Mouse (Mus musculus) macrophage (primary cell): ENCODE data around the gene Ifi35. TPM values are rescaled to one million over a fixed set of nuclear protein-coding genes. Genes with fewer than 3 reads are reported as not detected.
A peak's percentile ranks its signal among the peaks of the same experiment; 100 is the strongest.
"Not testable (repeated sequence)": the region's sequence is repeated elsewhere in the genome, so short reads cannot be mapped to it uniquely, and the experiment has no call there.

Source experiments
- H3K27ac ChIP-seq: fragments of 350-480 bp; formaldehyde crosslinking; 2 replicates; pipeline ENCODE4 v1.9.0; 2021
- H3K36me3 ChIP-seq: fragments of 350-480 bp; formaldehyde crosslinking; 2 replicates; pipeline ENCODE4 v1.9.0; 2021; ENCODE audit errors: inconsistent target
- H3K4me3 ChIP-seq: fragments of 350-480 bp; formaldehyde crosslinking; 2 replicates; pipeline ENCODE4 v1.9.0; 2021; ENCODE audit errors: inconsistent target
- H3K79me2 ChIP-seq: fragments of 350-480 bp; formaldehyde crosslinking; 2 replicates; pipeline ENCODE4 v1.9.0; 2021; ENCODE audit errors: inconsistent target
- WGBS: methylation state at CpG from one replicate; pipeline ENCODE4 v1.1.7; 2026; ENCODE audit warnings: inconsistent platforms; ENCODE audit not compliant: missing documents; 5-methylcytosine and 5-hydroxymethylcytosine counted together
- polyA plus RNA-seq: library from polyadenylated mRNA; stranded (reverse); fragments of 250-400 nt; gene quantifications from 3 replicates; pipeline ENCODE4 v1.2.4, GENCODE M21; 2018; ENCODE audit warnings: inconsistent platforms

Ifi35 gene
- polyA plus RNA-seq, 1 experiment from 2014 or later = 24.9 TPM

GRCm38 (mm10) chr11:101435831-101436230 lies 12.4 kb upstream of the Ifi35 start:
- WGBS = 85% methylated on average over 4 of the region's 4 CpGs
- Histone ChIP-seq H3K27ac (no peak overlapping the region), H3K36me3 (peaks cover 35% of the 10 kb centered on the region), H3K79me2 (no peaks in the 10 kb centered on the region), H3K4me3 (no peak overlapping the region)

- 98% methylated on average over 4 of the region's 4 CpGs for WGBS
- Histone ChIP-seq H3K27ac (no peak overlapping the region), H3K79me2 (no peaks in the 10 kb centered on the region)
Observed at GRCm38 (mm10) chr11:101436916-101437315, 11.3 kb upstream of the Ifi35 start.

GRCm38 (mm10) chr11:101438006-101438405 lies 10.2 kb upstream of the Ifi35 start:
- not testable (repeated sequence) for H3K79me2 ChIP-seq, H3K27ac ChIP-seq, H3K4me3 ChIP-seq
- 57% methylated on average over 2 of the region's 3 CpGs for WGBS
- peaks cover 18% of the 10 kb centered on the region for H3K36me3 ChIP-seq

More at GRCm38 (mm10) chr11:101436916-101437315, 11.3 kb upstream of the Ifi35 start:
- peaks cover 24% of the 10 kb centered on the region for H3K36me3 ChIP-seq
- no peak overlapping the region for H3K4me3 ChIP-seq

GRCm38 (mm10) chr11:101441450-101442126 lies 6.6 kb upstream of the Ifi35 start:
- not testable (repeated sequence) for H3K27ac ChIP-seq
- peak overlapping the region; percentile 12; the same call in 1 of the 2 replicates for H3K4me3 ChIP-seq
- peaks cover 18% of the 10 kb centered on the region; the same call in 1 of the 2 replicates for H3K36me3 ChIP-seq
- peaks cover 27% of the 10 kb centered on the region for H3K79me2 ChIP-seq
- 28% methylated on average over 9 of the region's 15 CpGs for WGBS

- Histone ChIP-seq H3K79me2 (peaks cover 27% of the 10 kb centered on the region), H3K36me3 (peaks cover 18% of the 10 kb centered on the region; the same call in 1 of the 2 replicates), H3K27ac (peak within 1 kb of the TSS; percentile 43), H3K4me3 (peak within 1 kb of the TSS; percentile 95)
- under 1% methylated on average over 42 of the region's 42 CpGs for WGBS
Observed at GRCm38 (mm10) chr11:101442127-101442693, 6.0 kb upstream of the Ifi35 start, which contains the start of gene Rpl27. Rpl27 (plus strand) TSS chr11:101442298.

GRCm38 (mm10) chr11:101442760-101443159 lies 5.4 kb upstream of the Ifi35 start:
- 0% methylated on average over 14 of the region's 14 CpGs for WGBS
- Histone ChIP-seq H3K4me3 (peak overlapping the region; percentile 95), H3K27ac (peak overlapping the region; percentile 43), H3K79me2 (peaks cover 27% of the 10 kb centered on the region), H3K36me3 (peaks cover 18% of the 10 kb centered on the region; the same call in 1 of the 2 replicates)

- 86% methylated on average over 1 of the region's 1 CpGs for WGBS
- Histone ChIP-seq H3K36me3 (peaks cover 18% of the 10 kb centered on the region; the same call in 1 of the 2 replicates), H3K27ac (no peak overlapping the region), H3K79me2 (peaks cover 57% of the 10 kb centered on the region), H3K4me3 (no peak overlapping the region)
Observed at GRCm38 (mm10) chr11:101446319-101446718, 1.9 kb upstream of the Ifi35 start.

- H3K4me3 ChIP-seq, H3K27ac ChIP-seq: not testable (repeated sequence)
- H3K79me2 ChIP-seq = peaks cover 63% of the 10 kb centered on the region
- peaks cover 18% of the 10 kb centered on the region; the same call in 1 of the 2 replicates for H3K36me3 ChIP-seq
- WGBS = 90% methylated on average over 2 of the region's 8 CpGs
Observed at GRCm38 (mm10) chr11:101446860-101447259, 1.3 kb upstream of the Ifi35 start.

GRCm38 (mm10) chr11:101447786-101448185 lies 421 bp upstream of the Ifi35 start:
- WGBS = 88% methylated on average over 5 of the region's 5 CpGs
- peaks cover 27% of the 10 kb centered on the region; the same call in 1 of the 2 replicates for H3K36me3 ChIP-seq
- H3K4me3 ChIP-seq = no peak overlapping the region
- peak overlapping the region; percentile 83 for H3K27ac ChIP-seq
- H3K79me2 ChIP-seq = peaks cover 67% of the 10 kb centered on the region

GRCm38 (mm10) chr11:101448899-101449298 lies 692 bp downstream of the Ifi35 start:
- WGBS = 10% methylated on average over 4 of the region's 4 CpGs
- Histone ChIP-seq H3K4me3 (peak overlapping the region; percentile 85), H3K79me2 (peaks cover 67% of the 10 kb centered on the region), H3K36me3 (peaks cover 26% of the 10 kb centered on the region; the same call in 1 of the 2 replicates), H3K27ac (peak overlapping the region; percentile 83)

- peak overlapping the region; percentile 83; the same call in 1 of the 2 replicates for H3K27ac ChIP-seq
- WGBS = no CpG with 5 or more reads among the region's 4 CpGs
Observed at GRCm38 (mm10) chr11:101449596-101449995, 1.4 kb downstream of the Ifi35 start.

GRCm38 (mm10) chr11:101450394-101450793 lies 2.2 kb downstream of the Ifi35 start:
- no peak overlapping the region for H3K4me3 ChIP-seq
- H3K79me2 ChIP-seq = peaks cover 70% of the 10 kb centered on the region
- H3K36me3 ChIP-seq = peaks cover 26% of the 10 kb centered on the region; the same call in 1 of the 2 replicates
- 100% methylated on average over 2 of the region's 3 CpGs for WGBS
- H3K27ac ChIP-seq = no peak overlapping the region

More at GRCm38 (mm10) chr11:101449596-101449995, 1.4 kb downstream of the Ifi35 start:
- peaks cover 23% of the 10 kb centered on the region; the same call in 1 of the 2 replicates for H3K36me3 ChIP-seq
- H3K4me3 ChIP-seq = peak overlapping the region; percentile 85
- H3K79me2 ChIP-seq = peaks cover 67% of the 10 kb centered on the region

- WGBS = 91% methylated on average over 4 of the region's 10 CpGs
- Histone ChIP-seq H3K27ac (no peak overlapping the region), H3K79me2 (peaks cover 82% of the 10 kb centered on the region), H3K4me3 (no peak overlapping the region), H3K36me3 (peaks cover 34% of the 10 kb centered on the region)
Observed at GRCm38 (mm10) chr11:101451536-101451935, 3.3 kb downstream of the Ifi35 start.

- H3K4me3 ChIP-seq = no peak overlapping the region
- 49% methylated on average over 10 of the region's 10 CpGs for WGBS
- H3K36me3 ChIP-seq = peaks cover 41% of the 10 kb centered on the region
- no peak overlapping the region for H3K27ac ChIP-seq
- peaks cover 89% of the 10 kb centered on the region for H3K79me2 ChIP-seq
Observed at GRCm38 (mm10) chr11:101452093-101452774, 4.0 kb downstream of the Ifi35 start.
